Mouse (Mus musculus): ENCODE results near the gene Tmbim4.

The Tmbim4 gene

GRCm38 (mm10) chr10:120201131-120201921 is at the start of gene Tmbim4:
Gene Tmbim4 (plus strand): TSS chr10:120201590.
- DNase-seq (ENCODE audit: low read depth, low spot score) = peak; percentile 34

- no peak for DNase-seq (ENCODE audit: low read depth, low spot score)
Measured at GRCm38 (mm10) chr10:120151672-120152071, 49.7 kb upstream of the Tmbim4 start.

- DNase-seq (ENCODE audit: low read depth, low spot score) = no peak
Measured at GRCm38 (mm10) chr10:120153911-120154310, 47.5 kb upstream of the Tmbim4 start.

- DNase-seq (ENCODE audit: low read depth, low spot score) = no peak
Measured at GRCm38 (mm10) chr10:120160533-120160932, 40.9 kb upstream of the Tmbim4 start.

- no peak for DNase-seq (ENCODE audit: low read depth, low spot score)
Measured at GRCm38 (mm10) chr10:120162840-120163239, 38.5 kb upstream of the Tmbim4 start.

GRCm38 (mm10) chr10:120163490-120163889 is 37.9 kb upstream of the Tmbim4 start:
- no peak for DNase-seq (ENCODE audit: low read depth, low spot score)

- DNase-seq (ENCODE audit: low read depth, low spot score) = peak; percentile 24
Measured at GRCm38 (mm10) chr10:120164931-120165792, 36.2 kb upstream of the Tmbim4 start.

- no peak for DNase-seq (ENCODE audit: low read depth, low spot score)
Measured at GRCm38 (mm10) chr10:120165793-120166503, 35.4 kb upstream of the Tmbim4 start.

- no peak for DNase-seq (ENCODE audit: low read depth, low spot score)
Measured at GRCm38 (mm10) chr10:120168070-120168469, 33.3 kb upstream of the Tmbim4 start.

- DNase-seq (ENCODE audit: low read depth, low spot score) = no peak
Measured at GRCm38 (mm10) chr10:120169064-120169463, 32.3 kb upstream of the Tmbim4 start.

GRCm38 (mm10) chr10:120169841-120170240 is 31.5 kb upstream of the Tmbim4 start:
- DNase-seq (ENCODE audit: low read depth, low spot score) = no peak

GRCm38 (mm10) chr10:120170277-120170676 is 31.1 kb upstream of the Tmbim4 start:
- no peak for DNase-seq (ENCODE audit: low read depth, low spot score)

- no peak for DNase-seq (ENCODE audit: low read depth, low spot score)
Measured at GRCm38 (mm10) chr10:120171340-120171739, 30.1 kb upstream of the Tmbim4 start.

GRCm38 (mm10) chr10:120174192-120174705 is 27.1 kb upstream of the Tmbim4 start:
- no peak for DNase-seq (ENCODE audit: low read depth, low spot score)

- peak; percentile 41 for DNase-seq (ENCODE audit: low read depth, low spot score)
Measured at GRCm38 (mm10) chr10:120182887-120183286, 18.5 kb upstream of the Tmbim4 start.

- no peak for DNase-seq (ENCODE audit: low read depth, low spot score)
Measured at GRCm38 (mm10) chr10:120183342-120183741, 18.0 kb upstream of the Tmbim4 start.

GRCm38 (mm10) chr10:120188513-120188912 is 12.9 kb upstream of the Tmbim4 start:
- no peak for DNase-seq (ENCODE audit: low read depth, low spot score)

GRCm38 (mm10) chr10:120189276-120189675 is 12.1 kb upstream of the Tmbim4 start:
- DNase-seq (ENCODE audit: low read depth, low spot score) = no peak

GRCm38 (mm10) chr10:120189782-120190181 is 11.6 kb upstream of the Tmbim4 start:
- DNase-seq (ENCODE audit: low read depth, low spot score) = no peak

- no peak for DNase-seq (ENCODE audit: low read depth, low spot score)
Measured at GRCm38 (mm10) chr10:120191165-120191564, 10.2 kb upstream of the Tmbim4 start.

- DNase-seq (ENCODE audit: low read depth, low spot score) = no peak
Measured at GRCm38 (mm10) chr10:120192278-120192677, 9.1 kb upstream of the Tmbim4 start.

GRCm38 (mm10) chr10:120193255-120193654 is 8.1 kb upstream of the Tmbim4 start:
- no peak for DNase-seq (ENCODE audit: low read depth, low spot score)
